Mouse (Mus musculus) lung, embryonic 16.5 days (tissue): ENCODE results near the gene Ptger1. TPM values are rescaled to one million over a fixed set of nuclear protein-coding genes. Genes with fewer than 3 reads are reported as not detected.

Experiments
- ATAC-seq: fragments of 200-750 bp; cut with Nextera tagmentation; 2 replicates; pipeline ENCODE4 v1.8.0; 2017; ENCODE audit warnings: low read depth, mild to moderate bottlenecking, moderate library complexity
- H3K27ac ChIP-seq: fragments of 300-500 bp; sonication (generic); 2 replicates; pipeline ENCODE4 v1.5.1; 2014; ENCODE audit warnings: mild to moderate bottlenecking, control low read depth, low read length
- H3K27me3 ChIP-seq: fragments of 300-500 bp; sonication (generic); 2 replicates; pipeline ENCODE4 v1.6.1; 2014; ENCODE audit warnings: low read depth, low read length, mixed read lengths; ENCODE audit not compliant: control insufficient read depth, insufficient read depth
- H3K36me3 ChIP-seq: fragments of 300-500 bp; sonication (generic); 2 replicates; pipeline ENCODE4 v1.6.1; 2014; ENCODE audit warnings: low read length; ENCODE audit not compliant: control insufficient read depth, insufficient read depth
- H3K4me1 ChIP-seq: fragments of 300-500 bp; sonication (generic); replicated peaks from 2 replicates; pipeline ENCODE4 v1.6.1; 2014; ENCODE audit warnings: low read length, mixed read lengths; ENCODE audit not compliant: control insufficient read depth, insufficient read depth
- H3K4me2 ChIP-seq: fragments of 300-500 bp; sonication (generic); 2 replicates; pipeline ENCODE4 v1.6.1; 2014; ENCODE audit warnings: low read depth, low read length, control low read depth
- H3K4me3 ChIP-seq: fragments of 300-500 bp; sonication (generic); 2 replicates; pipeline ENCODE4 v1.5.1; 2014; ENCODE audit warnings: mild to moderate bottlenecking, low read length, control low read depth
- H3K9ac ChIP-seq: fragments of 300-500 bp; sonication (generic); 2 replicates; pipeline ENCODE4 v1.6.1; 2014; ENCODE audit warnings: low read length, control low read depth
- H3K9me3 ChIP-seq: fragments of 300-500 bp; sonication (generic); 2 replicates; pipeline ENCODE4 v1.6.1; 2016; ENCODE audit warnings: low read length; ENCODE audit not compliant: control insufficient read depth
- WGBS: fragments of 180-500 bp; shearing (Covaris S2); extraction: QIAGEN DNeasy Blood & Tissue Kit; methylation state at CpG from one replicate; pipeline ENCODE4 v1.1.7; 2014; 5-methylcytosine and 5-hydroxymethylcytosine counted together
- polyA plus RNA-seq: library from polyadenylated mRNA; unstranded; fragments of >200 nt; fragmentation: Nextera tagmentation; extraction: Ambion mirVana; gene quantifications from 2 replicates; pipeline ENCODE4 v1.2.1, GENCODE M21; 2015

The Ptger1 gene
- polyA plus RNA-seq, 1 experiment from 2014 or later = 1.4 TPM

- no peak overlapping the region for H3K4me2 ChIP-seq
- peaks cover 7% of the 10 kb centered on the region; the same call in 1 of the 2 replicates for H3K4me1 ChIP-seq
- H3K27ac ChIP-seq = no peak overlapping the region
- H3K4me3 ChIP-seq = no peak overlapping the region
- 82% methylated on average over 6 of the region's 6 CpGs for whole genome bisulfite sequencing
- no peaks in the 10 kb centered on the region for H3K9me3 ChIP-seq
- H3K9ac ChIP-seq = no peak overlapping the region
- no peak for ATAC-seq
- no peaks in the 10 kb centered on the region for H3K36me3 ChIP-seq
- no peaks in the 10 kb centered on the region for H3K27me3 ChIP-seq
Observed at GRCm38 (mm10) chr8:83625676-83626299, 40.7 kb upstream of the Ptger1 start.

GRCm38 (mm10) chr8:83632083-83632707 is 34.3 kb upstream of the Ptger1 start:
- no peak overlapping the region for H3K9ac ChIP-seq
- ATAC-seq = no peak
- WGBS = 64% methylated on average over 7 of the region's 7 CpGs

GRCm38 (mm10) chr8:83638856-83639255 is 27.6 kb upstream of the Ptger1 start:
- no peaks in the 10 kb centered on the region for H3K36me3 ChIP-seq
- no peaks in the 10 kb centered on the region for H3K27me3 ChIP-seq
- no peak overlapping the region for H3K27ac ChIP-seq
- 56% methylated on average over 4 of the region's 4 CpGs for WGBS
- no peak overlapping the region for H3K4me3 ChIP-seq
- H3K9me3 ChIP-seq = peaks cover 3% of the 10 kb centered on the region; the same call in 1 of the 2 replicates
- no peak overlapping the region for H3K9ac ChIP-seq
- ATAC-seq = no peak
- H3K4me2 ChIP-seq = no peak overlapping the region
- H3K4me1 ChIP-seq = no peaks in the 10 kb centered on the region

More at GRCm38 (mm10) chr8:83632083-83632707, 34.3 kb upstream of the Ptger1 start:
- H3K36me3 ChIP-seq = no peaks in the 10 kb centered on the region
- H3K27me3 ChIP-seq = no peaks in the 10 kb centered on the region
- H3K4me3 ChIP-seq = no peak overlapping the region
- peaks cover 3% of the 10 kb centered on the region; the same call in 1 of the 2 replicates for H3K9me3 ChIP-seq
- no peaks in the 10 kb centered on the region for H3K4me1 ChIP-seq
- H3K27ac ChIP-seq = no peak overlapping the region
- H3K4me2 ChIP-seq = no peak overlapping the region

GRCm38 (mm10) chr8:83639649-83640048 is 26.8 kb upstream of the Ptger1 start:
- H3K4me2 ChIP-seq = no peak overlapping the region
- no peak for ATAC-seq
- WGBS = 53% methylated on average over 5 of the region's 5 CpGs
- H3K4me3 ChIP-seq = no peak overlapping the region
- peaks cover 3% of the 10 kb centered on the region; the same call in 1 of the 2 replicates for H3K9me3 ChIP-seq
- no peaks in the 10 kb centered on the region for H3K27me3 ChIP-seq
- H3K9ac ChIP-seq = no peak overlapping the region
- no peaks in the 10 kb centered on the region for H3K36me3 ChIP-seq
- no peaks in the 10 kb centered on the region for H3K4me1 ChIP-seq
- H3K27ac ChIP-seq = no peak overlapping the region

GRCm38 (mm10) chr8:83647511-83647910 is 19.0 kb upstream of the Ptger1 start:
- Histone ChIP-seq H3K4me1 (no peaks in the 10 kb centered on the region; the same call in 1 of the 2 replicates), H3K36me3 (no peaks in the 10 kb centered on the region)
- WGBS = 95% methylated on average over 11 of the region's 11 CpGs

GRCm38 (mm10) chr8:83648031-83648430 is 18.4 kb upstream of the Ptger1 start:
- H3K9me3 ChIP-seq = no peaks in the 10 kb centered on the region
- H3K9ac ChIP-seq = no peak overlapping the region
- no peak overlapping the region for H3K4me2 ChIP-seq
- H3K27me3 ChIP-seq = no peaks in the 10 kb centered on the region
- H3K27ac ChIP-seq = no peak overlapping the region
- H3K4me1 ChIP-seq = no peaks in the 10 kb centered on the region; the same call in 1 of the 2 replicates
- H3K36me3 ChIP-seq = no peaks in the 10 kb centered on the region
- no peak for ATAC-seq
- 95% methylated on average over 4 of the region's 4 CpGs for WGBS
- no peak overlapping the region for H3K4me3 ChIP-seq

More at GRCm38 (mm10) chr8:83647511-83647910, 19.0 kb upstream of the Ptger1 start:
- no peaks in the 10 kb centered on the region for H3K27me3 ChIP-seq
- no peak overlapping the region for H3K4me2 ChIP-seq
- H3K9me3 ChIP-seq = no peaks in the 10 kb centered on the region
- no peak overlapping the region for H3K27ac ChIP-seq
- ATAC-seq = no peak
- no peak overlapping the region for H3K4me3 ChIP-seq
- H3K9ac ChIP-seq = no peak overlapping the region

GRCm38 (mm10) chr8:83649699-83650098 is 16.8 kb upstream of the Ptger1 start:
- Histone ChIP-seq H3K4me3 (no peak overlapping the region), H3K4me2 (no peak overlapping the region), H3K27me3 (no peaks in the 10 kb centered on the region), H3K36me3 (no peaks in the 10 kb centered on the region), H3K9me3 (no peaks in the 10 kb centered on the region), H3K4me1 (peaks cover 8% of the 10 kb centered on the region), H3K27ac (no peak overlapping the region), H3K9ac (no peak overlapping the region)
- 92% methylated on average over 6 of the region's 6 CpGs for WGBS
- ATAC-seq = no peak

GRCm38 (mm10) chr8:83652030-83652743 is 14.3 kb upstream of the Ptger1 start, which contains the start of gene Gipc1:
Gipc1 (plus strand) TSS chr8:83652677.
- Histone ChIP-seq H3K9ac (peak within 1 kb of the TSS; percentile 93), H3K9me3 (no peaks in the 10 kb centered on the region), H3K4me1 (peaks cover 15% of the 10 kb centered on the region), H3K4me3 (peak within 1 kb of the TSS; percentile 81), H3K36me3 (0 out of 2 replicates have a peak, but pooled peaks cover 3% of the 10 kb centered on the region), H3K4me2 (peak within 1 kb of the TSS; percentile 90), H3K27ac (peak within 1 kb of the TSS; percentile 85), H3K27me3 (no peaks in the 10 kb centered on the region)
- peak; percentile 97 for ATAC-seq
- 3% methylated on average over 50 of the region's 50 CpGs for WGBS
